Mouse (Mus musculus): Measurements from ENCODE around the gene Marveld2. TPM values are rescaled to one million over a fixed set of nuclear protein-coding genes. Genes with fewer than 3 reads are reported as not detected.

Marveld2 gene
- 0.45 TPM for polyA plus RNA-seq (2014; fragmentation: Illumina TruSeq; extraction: RNeasy Lipid Tissue Mini Kit (QIAGEN cat#74804); ENCODE audit: low read depth, low replicate concordance)

GRCm38 (mm10) chr13:100616181-100617087 lies at the start of gene Marveld2:
Marveld2 (minus strand) TSS chr13:100616971.

GRCm38 (mm10) chr13:100651439-100652186 lies 34.8 kb upstream of the Marveld2 start, which contains the start of gene Taf9:
Taf9 (plus strand) TSS chr13:100651579.

GRCm38 (mm10) chr13:100650550-100651438 lies 34.0 kb upstream of the Marveld2 start, which contains the start of the genes Ak6 and Rad17:
Ak6 (plus strand) TSS chr13:100650979.
Rad17 (minus strand) TSS chr13:100651051.

GRCm38 (mm10) chr13:100552369-100553041 lies 64.3 kb downstream of the Marveld2 start, which contains the start of gene Ocln:
Ocln (minus strand) TSS chr13:100552718.

Other genes with a start within 250 kb of the Marveld2 start
- not detected for gene Naip1, start 164.1 kb downstream of the Marveld2 start, polyA plus RNA-seq (2014; fragmentation: Illumina TruSeq; extraction: RNeasy Lipid Tissue Mini Kit (QIAGEN cat#74804); ENCODE audit: low read depth, low replicate concordance)
- 25.3 TPM for gene Gtf2h2, start 124.4 kb downstream of the Marveld2 start, polyA plus RNA-seq (2014; fragmentation: Illumina TruSeq; extraction: RNeasy Lipid Tissue Mini Kit (QIAGEN cat#74804); ENCODE audit: low read depth, low replicate concordance)
- gene Ocln, start 64.3 kb downstream of the Marveld2 start, polyA plus RNA-seq (2014; fragmentation: Illumina TruSeq; extraction: RNeasy Lipid Tissue Mini Kit (QIAGEN cat#74804); ENCODE audit: low read depth, low replicate concordance), result 0.68 TPM
- 98.4 TPM for gene Ak6, start 34.0 kb upstream of the Marveld2 start, polyA plus RNA-seq (2014; fragmentation: Illumina TruSeq; extraction: RNeasy Lipid Tissue Mini Kit (QIAGEN cat#74804); ENCODE audit: low read depth, low replicate concordance)
- gene Rad17, start 34.1 kb upstream of the Marveld2 start, polyA plus RNA-seq (2014; fragmentation: Illumina TruSeq; extraction: RNeasy Lipid Tissue Mini Kit (QIAGEN cat#74804); ENCODE audit: low read depth, low replicate concordance), result 20.0 TPM
- gene Taf9, start 34.6 kb upstream of the Marveld2 start, polyA plus RNA-seq (2014; fragmentation: Illumina TruSeq; extraction: RNeasy Lipid Tissue Mini Kit (QIAGEN cat#74804); ENCODE audit: low read depth, low replicate concordance), result 4.0 TPM
- gene Ccdc125, start 52.7 kb upstream of the Marveld2 start, polyA plus RNA-seq (2014; fragmentation: Illumina TruSeq; extraction: RNeasy Lipid Tissue Mini Kit (QIAGEN cat#74804); ENCODE audit: low read depth, low replicate concordance), result 0.79 TPM
- gene Cdk7, start 114.0 kb upstream of the Marveld2 start, polyA plus RNA-seq (2014; fragmentation: Illumina TruSeq; extraction: RNeasy Lipid Tissue Mini Kit (QIAGEN cat#74804); ENCODE audit: low read depth, low replicate concordance), result 29.4 TPM
- 220 TPM for gene Mrps36, start 127.7 kb upstream of the Marveld2 start, polyA plus RNA-seq (2014; fragmentation: Illumina TruSeq; extraction: RNeasy Lipid Tissue Mini Kit (QIAGEN cat#74804); ENCODE audit: low read depth, low replicate concordance)
- not detected for gene Cenph, start 158.9 kb upstream of the Marveld2 start, polyA plus RNA-seq (2014; fragmentation: Illumina TruSeq; extraction: RNeasy Lipid Tissue Mini Kit (QIAGEN cat#74804); ENCODE audit: low read depth, low replicate concordance)
- not detected for gene Ccnb1, start 169.6 kb upstream of the Marveld2 start, polyA plus RNA-seq (2014; fragmentation: Illumina TruSeq; extraction: RNeasy Lipid Tissue Mini Kit (QIAGEN cat#74804); ENCODE audit: low read depth, low replicate concordance)
- gene Slc30a5, start 216.5 kb upstream of the Marveld2 start, polyA plus RNA-seq (2014; fragmentation: Illumina TruSeq; extraction: RNeasy Lipid Tissue Mini Kit (QIAGEN cat#74804); ENCODE audit: low read depth, low replicate concordance), result 20.3 TPM